Mouse (Mus musculus) kidney, embryonic 15.5 days (tissue): ENCODE results near the gene Adgrl2. TPM values are rescaled to one million over a fixed set of nuclear protein-coding genes. Genes with fewer than 3 reads are reported as not detected.

Experiments used
- ATAC-seq: fragments of 200-750 bp; cut with Nextera tagmentation; replicated peaks from 2 replicates; pipeline ENCODE4 v1.8.0; 2017; ENCODE audit warnings: moderate TSS enrichment; ENCODE audit not compliant: low FRiP score
- H3K27ac ChIP-seq: fragments of 300-500 bp; sonication (generic); 2 replicates; pipeline ENCODE4 v1.5.1; 2015; ENCODE audit warnings: mild to moderate bottlenecking, inconsistent platforms
- H3K27me3 ChIP-seq: fragments of 300-500 bp; sonication (generic); 2 replicates; pipeline ENCODE4 v1.6.1; 2015; ENCODE audit warnings: inconsistent platforms
- H3K36me3 ChIP-seq: fragments of 300-500 bp; sonication (generic); 2 replicates; pipeline ENCODE4 v1.6.1; 2015; ENCODE audit warnings: inconsistent platforms
- H3K4me1 ChIP-seq: fragments of 300-500 bp; sonication (generic); 2 replicates; pipeline ENCODE4 v1.6.1; 2015; ENCODE audit warnings: inconsistent platforms
- H3K4me2 ChIP-seq: fragments of 300-500 bp; sonication (generic); 2 replicates; pipeline ENCODE4 v1.6.1; 2015; ENCODE audit warnings: moderate library complexity, mild to moderate bottlenecking, inconsistent platforms
- H3K4me3 ChIP-seq: fragments of 300-500 bp; sonication (generic); replicated peaks from 2 replicates; pipeline ENCODE4 v1.5.1; 2015; ENCODE audit warnings: mild to moderate bottlenecking, inconsistent platforms
- H3K9ac ChIP-seq: fragments of 300-500 bp; sonication (generic); 2 replicates; pipeline ENCODE4 v1.6.1; 2015; ENCODE audit warnings: mild to moderate bottlenecking, inconsistent platforms
- H3K9me3 ChIP-seq: fragments of 300-500 bp; sonication (generic); replicated peaks from 2 replicates; pipeline ENCODE4 v1.6.1; 2016; ENCODE audit warnings: inconsistent platforms
- WGBS: fragments of 180-500 bp; shearing (Covaris S2); methylation state at CpG from one replicate; pipeline ENCODE4 v1.1.7; 2015; ENCODE audit warnings: mixed read lengths; 5-methylcytosine and 5-hydroxymethylcytosine counted together
- polyA plus RNA-seq: library from polyadenylated mRNA; unstranded; fragments of >200 nt; fragmentation: Nextera tagmentation; extraction: Ambion mirVana; gene quantifications from 2 replicates; pipeline ENCODE4 v1.2.1, GENCODE M21; 2015

Gene Adgrl2
- polyA plus RNA-seq, 1 experiment from 2014 or later, result 64.6 TPM

GRCm38 (mm10) chr3:148896281-148896680 is 94.1 kb downstream of the Adgrl2 start:
- Histone ChIP-seq H3K4me3 (no peak overlapping the region), H3K9me3 (no peaks in the 10 kb centered on the region), H3K9ac (no peak overlapping the region), H3K27ac (0 out of 2 replicates have a peak overlapping the region, but pooled peaks have one; percentile 1), H3K4me1 (peaks cover 50% of the 10 kb centered on the region), H3K36me3 (0 out of 2 replicates have a peak, but pooled peaks cover 9% of the 10 kb centered on the region), H3K27me3 (no peaks in the 10 kb centered on the region), H3K4me2 (no peak overlapping the region)
- ATAC-seq, result no peak
- 39% methylated on average over 10 of the region's 10 CpGs for WGBS

- no peak; the same call in 1 of the 2 replicates for ATAC-seq
- no peaks in the 10 kb centered on the region for H3K27me3 ChIP-seq
- 0 out of 2 replicates have a peak, but pooled peaks cover 9% of the 10 kb centered on the region for H3K36me3 ChIP-seq
- H3K4me3 ChIP-seq, result no peak overlapping the region
- no peak overlapping the region for H3K4me2 ChIP-seq
- H3K27ac ChIP-seq, result peak overlapping the region; percentile 41; the same call in 1 of the 2 replicates
- WGBS, result 81% methylated on average over 13 of the region's 13 CpGs
- no peak overlapping the region for H3K9ac ChIP-seq
- H3K4me1 ChIP-seq, result peaks cover 47% of the 10 kb centered on the region
- H3K9me3 ChIP-seq, result no peaks in the 10 kb centered on the region
These were observed 94.8 kb downstream of the Adgrl2 start for GRCm38 (mm10) chr3:148895396-148896109.

- Histone ChIP-seq H3K9me3 (no peaks in the 10 kb centered on the region), H3K9ac (no peak overlapping the region), H3K4me3 (no peak overlapping the region), H3K36me3 (peaks cover 13% of the 10 kb centered on the region), H3K27me3 (no peaks in the 10 kb centered on the region), H3K4me2 (no peak overlapping the region), H3K4me1 (peaks cover 42% of the 10 kb centered on the region), H3K27ac (peak overlapping the region; percentile 41; the same call in 1 of the 2 replicates)
- 78% methylated on average over 8 of the region's 8 CpGs for WGBS
- no peak for ATAC-seq
These were observed 95.5 kb downstream of the Adgrl2 start for GRCm38 (mm10) chr3:148894867-148895266.

GRCm38 (mm10) chr3:148887902-148888301 is 102.5 kb downstream of the Adgrl2 start:
- ATAC-seq, result no peak
- H3K4me2 ChIP-seq, result no peak overlapping the region
- H3K4me1 ChIP-seq, result peaks cover 12% of the 10 kb centered on the region
- 75% methylated on average over 5 of the region's 5 CpGs for WGBS
- no peak overlapping the region for H3K4me3 ChIP-seq
- H3K9me3 ChIP-seq, result no peaks in the 10 kb centered on the region
- H3K9ac ChIP-seq, result no peak overlapping the region
- no peak overlapping the region for H3K27ac ChIP-seq
- no peaks in the 10 kb centered on the region for H3K27me3 ChIP-seq
- H3K36me3 ChIP-seq, result peaks cover 23% of the 10 kb centered on the region

GRCm38 (mm10) chr3:148886956-148887355 is 103.4 kb downstream of the Adgrl2 start:
- H3K9me3 ChIP-seq, result no peaks in the 10 kb centered on the region
- peaks cover 12% of the 10 kb centered on the region for H3K4me1 ChIP-seq
- 65% methylated on average over 4 of the region's 4 CpGs for WGBS
- H3K27ac ChIP-seq, result no peak overlapping the region
- no peak overlapping the region for H3K9ac ChIP-seq
- H3K36me3 ChIP-seq, result peaks cover 23% of the 10 kb centered on the region
- no peak overlapping the region for H3K4me2 ChIP-seq
- no peak overlapping the region for H3K4me3 ChIP-seq
- ATAC-seq, result 0 out of 2 replicates have a peak, but pooled peaks have one; percentile 52
- H3K27me3 ChIP-seq, result no peaks in the 10 kb centered on the region

- 80% methylated on average over 8 of the region's 8 CpGs for WGBS
These were observed 104.2 kb downstream of the Adgrl2 start for GRCm38 (mm10) chr3:148885980-148886668.

GRCm38 (mm10) chr3:148885184-148885583 is 105.2 kb downstream of the Adgrl2 start:
- Histone ChIP-seq H3K9me3 (no peaks in the 10 kb centered on the region), H3K9ac (no peak overlapping the region), H3K4me3 (no peak overlapping the region), H3K36me3 (peaks cover 20% of the 10 kb centered on the region), H3K27me3 (no peaks in the 10 kb centered on the region), H3K4me1 (peaks cover 12% of the 10 kb centered on the region), H3K4me2 (no peak overlapping the region), H3K27ac (no peak overlapping the region)
- 78% methylated on average over 4 of the region's 4 CpGs for WGBS
- ATAC-seq, result no peak

More at GRCm38 (mm10) chr3:148885980-148886668, 104.2 kb downstream of the Adgrl2 start:
- no peak overlapping the region for H3K4me3 ChIP-seq
- peaks cover 23% of the 10 kb centered on the region for H3K36me3 ChIP-seq
- H3K9ac ChIP-seq, result no peak overlapping the region
- no peak overlapping the region for H3K27ac ChIP-seq
- ATAC-seq, result no peak
- no peaks in the 10 kb centered on the region for H3K9me3 ChIP-seq
- peaks cover 12% of the 10 kb centered on the region for H3K4me1 ChIP-seq
- no peak overlapping the region for H3K4me2 ChIP-seq
- H3K27me3 ChIP-seq, result no peaks in the 10 kb centered on the region

GRCm38 (mm10) chr3:148881431-148881830 is 108.9 kb downstream of the Adgrl2 start:
- no peak overlapping the region for H3K4me2 ChIP-seq
- peaks cover 3% of the 10 kb centered on the region; the same call in 1 of the 2 replicates for H3K36me3 ChIP-seq
- 0 out of 2 replicates have a peak, but pooled peaks cover 5% of the 10 kb centered on the region for H3K4me1 ChIP-seq
- no peak overlapping the region for H3K9ac ChIP-seq
- ATAC-seq, result no peak
- H3K27ac ChIP-seq, result no peak overlapping the region
- no peaks in the 10 kb centered on the region for H3K27me3 ChIP-seq
- no peak overlapping the region for H3K4me3 ChIP-seq
- 89% methylated on average over 5 of the region's 5 CpGs for WGBS
- H3K9me3 ChIP-seq, result no peaks in the 10 kb centered on the region

GRCm38 (mm10) chr3:148872563-148872962 is 117.8 kb downstream of the Adgrl2 start:
- Histone ChIP-seq H3K9me3 (no peaks in the 10 kb centered on the region), H3K4me2 (no peak overlapping the region), H3K36me3 (peaks cover 8% of the 10 kb centered on the region; the same call in 1 of the 2 replicates), H3K27ac (no peak overlapping the region), H3K4me1 (0 out of 2 replicates have a peak, but pooled peaks cover 3% of the 10 kb centered on the region), H3K9ac (no peak overlapping the region), H3K4me3 (no peak overlapping the region), H3K27me3 (no peaks in the 10 kb centered on the region)
- 71% methylated on average over 5 of the region's 5 CpGs for WGBS
- no peak for ATAC-seq

GRCm38 (mm10) chr3:148871792-148872464 is 118.4 kb downstream of the Adgrl2 start:
- no peak overlapping the region for H3K27ac ChIP-seq
- H3K4me3 ChIP-seq, result no peak overlapping the region
- no peak overlapping the region for H3K4me2 ChIP-seq
- no peaks in the 10 kb centered on the region for H3K27me3 ChIP-seq
- WGBS, result 80% methylated on average over 5 of the region's 5 CpGs
- 0 out of 2 replicates have a peak, but pooled peaks cover 3% of the 10 kb centered on the region for H3K4me1 ChIP-seq
- H3K36me3 ChIP-seq, result peaks cover 8% of the 10 kb centered on the region; the same call in 1 of the 2 replicates
- no peak for ATAC-seq
- no peak overlapping the region for H3K9ac ChIP-seq
- no peaks in the 10 kb centered on the region for H3K9me3 ChIP-seq

- Histone ChIP-seq H3K4me1 (0 out of 2 replicates have a peak, but pooled peaks cover 3% of the 10 kb centered on the region), H3K27me3 (no peaks in the 10 kb centered on the region), H3K4me2 (no peak overlapping the region), H3K27ac (peak overlapping the region; percentile 60; the same call in 1 of the 2 replicates), H3K4me3 (no peak overlapping the region), H3K9me3 (no peaks in the 10 kb centered on the region), H3K36me3 (peaks cover 31% of the 10 kb centered on the region), H3K9ac (no peak overlapping the region)
- ATAC-seq, result peak; percentile 43; the same call in 1 of the 2 replicates
- 40% methylated on average over 8 of the region's 8 CpGs for WGBS
These were observed 122.7 kb downstream of the Adgrl2 start for GRCm38 (mm10) chr3:148867618-148868017.
